Mouse (Mus musculus) kidney, embryonic 15.5 days (tissue): ENCODE measurements around the gene Ap3d1. TPM values are rescaled to one million over a fixed set of nuclear protein-coding genes. Genes with fewer than 3 reads are reported as not detected.

Experiments used
- ATAC-seq: fragments of 200-750 bp; cut with Nextera tagmentation; replicated peaks from 2 replicates; pipeline ENCODE4 v1.8.0; 2017; ENCODE audit warnings: moderate TSS enrichment; ENCODE audit not compliant: low FRiP score
- H3K27ac ChIP-seq: fragments of 300-500 bp; sonication (generic); 2 replicates; pipeline ENCODE4 v1.5.1; 2015; ENCODE audit warnings: mild to moderate bottlenecking, inconsistent platforms
- H3K27me3 ChIP-seq: fragments of 300-500 bp; sonication (generic); 2 replicates; pipeline ENCODE4 v1.6.1; 2015; ENCODE audit warnings: inconsistent platforms
- H3K36me3 ChIP-seq: fragments of 300-500 bp; sonication (generic); 2 replicates; pipeline ENCODE4 v1.6.1; 2015; ENCODE audit warnings: inconsistent platforms
- H3K4me1 ChIP-seq: fragments of 300-500 bp; sonication (generic); 2 replicates; pipeline ENCODE4 v1.6.1; 2015; ENCODE audit warnings: inconsistent platforms
- H3K4me2 ChIP-seq: fragments of 300-500 bp; sonication (generic); 2 replicates; pipeline ENCODE4 v1.6.1; 2015; ENCODE audit warnings: moderate library complexity, mild to moderate bottlenecking, inconsistent platforms
- H3K4me3 ChIP-seq: fragments of 300-500 bp; sonication (generic); replicated peaks from 2 replicates; pipeline ENCODE4 v1.5.1; 2015; ENCODE audit warnings: mild to moderate bottlenecking, inconsistent platforms
- H3K9ac ChIP-seq: fragments of 300-500 bp; sonication (generic); 2 replicates; pipeline ENCODE4 v1.6.1; 2015; ENCODE audit warnings: mild to moderate bottlenecking, inconsistent platforms
- H3K9me3 ChIP-seq: fragments of 300-500 bp; sonication (generic); replicated peaks from 2 replicates; pipeline ENCODE4 v1.6.1; 2016; ENCODE audit warnings: inconsistent platforms
- WGBS: fragments of 180-500 bp; shearing (Covaris S2); methylation state at CpG from one replicate; pipeline ENCODE4 v1.1.7; 2015; ENCODE audit warnings: mixed read lengths; 5-methylcytosine and 5-hydroxymethylcytosine counted together
- polyA plus RNA-seq: library from polyadenylated mRNA; unstranded; fragments of >200 nt; fragmentation: Nextera tagmentation; extraction: Ambion mirVana; gene quantifications from 2 replicates; pipeline ENCODE4 v1.2.1, GENCODE M21; 2015

The Ap3d1 gene
- 68.1 and 70.9 TPM in 2 replicates for polyA plus RNA-seq

GRCm38 (mm10) chr10:80742180-80742978 is at the start of gene Ap3d1:
TSS of gene Ap3d1 (minus strand) at chr10:80742264.
- Histone ChIP-seq H3K9me3 (no peaks in the 10 kb centered on the region), H3K27me3 (no peaks in the 10 kb centered on the region), H3K4me2 (peak within 1 kb of the TSS; percentile 80), H3K9ac (peak within 1 kb of the TSS; percentile 98), H3K27ac (peak within 1 kb of the TSS; percentile 85), H3K4me1 (peaks cover 36% of the 10 kb centered on the region), H3K36me3 (0 out of 2 replicates have a peak, but pooled peaks cover 5% of the 10 kb centered on the region), H3K4me3 (peak within 1 kb of the TSS; percentile 92)
- peak; percentile 99 for ATAC-seq
- WGBS, result 1% methylated on average over 25 of the region's 25 CpGs

- H3K4me2 ChIP-seq, result no peak overlapping the region
- 81% methylated on average over 33 of the region's 33 CpGs for WGBS
- no peaks in the 10 kb centered on the region for H3K27me3 ChIP-seq
- no peak for ATAC-seq
- H3K9me3 ChIP-seq, result no peaks in the 10 kb centered on the region
- peaks cover 23% of the 10 kb centered on the region for H3K4me1 ChIP-seq
- H3K4me3 ChIP-seq, result no peak overlapping the region
- no peak overlapping the region for H3K9ac ChIP-seq
- peaks cover 99% of the 10 kb centered on the region for H3K36me3 ChIP-seq
- H3K27ac ChIP-seq, result 0 out of 2 replicates have a peak overlapping the region, but pooled peaks have one; percentile 19
Measured at GRCm38 (mm10) chr10:80791476-80792174, 49.6 kb upstream of the Ap3d1 start.

- H3K4me3 ChIP-seq, result no peak overlapping the region
- no peak overlapping the region for H3K4me2 ChIP-seq
- no peak for ATAC-seq
- no peaks in the 10 kb centered on the region for H3K9me3 ChIP-seq
- no peaks in the 10 kb centered on the region for H3K27me3 ChIP-seq
- H3K27ac ChIP-seq, result no peak overlapping the region
- H3K9ac ChIP-seq, result no peak overlapping the region
- 82% methylated on average over 19 of the region's 19 CpGs for WGBS
- H3K4me1 ChIP-seq, result peaks cover 16% of the 10 kb centered on the region
- peaks cover 99% of the 10 kb centered on the region for H3K36me3 ChIP-seq
Measured at GRCm38 (mm10) chr10:80790761-80791404, 48.8 kb upstream of the Ap3d1 start.

GRCm38 (mm10) chr10:80787517-80787916 is 45.5 kb upstream of the Ap3d1 start:
- H3K27me3 ChIP-seq, result no peaks in the 10 kb centered on the region
- 80% methylated on average over 2 of the region's 2 CpGs for WGBS
- H3K9me3 ChIP-seq, result no peaks in the 10 kb centered on the region
- ATAC-seq, result no peak
- H3K27ac ChIP-seq, result no peak overlapping the region
- H3K4me3 ChIP-seq, result no peak overlapping the region
- H3K36me3 ChIP-seq, result peaks cover 99% of the 10 kb centered on the region
- no peak overlapping the region for H3K9ac ChIP-seq
- peaks cover 13% of the 10 kb centered on the region for H3K4me1 ChIP-seq
- H3K4me2 ChIP-seq, result no peak overlapping the region

GRCm38 (mm10) chr10:80785963-80786362 is 43.9 kb upstream of the Ap3d1 start:
- Histone ChIP-seq H3K4me3 (no peak overlapping the region), H3K9me3 (no peaks in the 10 kb centered on the region), H3K27ac (no peak overlapping the region), H3K27me3 (no peaks in the 10 kb centered on the region), H3K36me3 (peaks cover 99% of the 10 kb centered on the region), H3K4me2 (no peak overlapping the region), H3K4me1 (0 out of 2 replicates have a peak, but pooled peaks cover 2% of the 10 kb centered on the region), H3K9ac (no peak overlapping the region)
- WGBS, result 90% methylated on average over 11 of the region's 11 CpGs
- no peak for ATAC-seq

GRCm38 (mm10) chr10:80784871-80785270 is 42.8 kb upstream of the Ap3d1 start:
- Histone ChIP-seq H3K4me2 (no peak overlapping the region), H3K9me3 (no peaks in the 10 kb centered on the region), H3K4me3 (no peak overlapping the region), H3K36me3 (peaks cover 99% of the 10 kb centered on the region), H3K27me3 (no peaks in the 10 kb centered on the region), H3K9ac (no peak overlapping the region), H3K4me1 (no peaks in the 10 kb centered on the region), H3K27ac (no peak overlapping the region)
- 86% methylated on average over 12 of the region's 12 CpGs for WGBS
- ATAC-seq, result no peak

- H3K36me3 ChIP-seq, result peaks cover 100% of the 10 kb centered on the region
- H3K4me1 ChIP-seq, result no peaks in the 10 kb centered on the region
- WGBS, result 100% methylated on average over 2 of the region's 2 CpGs
- no peak overlapping the region for H3K27ac ChIP-seq
- no peaks in the 10 kb centered on the region for H3K27me3 ChIP-seq
- no peak overlapping the region for H3K9ac ChIP-seq
- no peak for ATAC-seq
- no peak overlapping the region for H3K4me2 ChIP-seq
- no peaks in the 10 kb centered on the region for H3K9me3 ChIP-seq
- no peak overlapping the region for H3K4me3 ChIP-seq
Measured at GRCm38 (mm10) chr10:80784302-80784701, 42.2 kb upstream of the Ap3d1 start.

- no peak overlapping the region for H3K27ac ChIP-seq
Measured at GRCm38 (mm10) chr10:80779565-80779964, 37.5 kb upstream of the Ap3d1 start.

GRCm38 (mm10) chr10:80777123-80777522 is 35.1 kb upstream of the Ap3d1 start:
- no peak overlapping the region for H3K4me2 ChIP-seq
- H3K9ac ChIP-seq, result no peak overlapping the region
- H3K27me3 ChIP-seq, result no peaks in the 10 kb centered on the region
- WGBS, result 91% methylated on average over 5 of the region's 5 CpGs
- no peak overlapping the region for H3K4me3 ChIP-seq
- H3K36me3 ChIP-seq, result peaks cover 100% of the 10 kb centered on the region
- ATAC-seq, result no peak
- H3K27ac ChIP-seq, result no peak overlapping the region
- H3K9me3 ChIP-seq, result no peaks in the 10 kb centered on the region
- no peaks in the 10 kb centered on the region for H3K4me1 ChIP-seq

More at GRCm38 (mm10) chr10:80779565-80779964, 37.5 kb upstream of the Ap3d1 start:
- Histone ChIP-seq H3K27me3 (no peaks in the 10 kb centered on the region), H3K4me2 (no peak overlapping the region), H3K4me1 (no peaks in the 10 kb centered on the region), H3K36me3 (peaks cover 100% of the 10 kb centered on the region), H3K4me3 (no peak overlapping the region), H3K9ac (no peak overlapping the region), H3K9me3 (no peaks in the 10 kb centered on the region)
- ATAC-seq, result no peak

- no peak overlapping the region for H3K27ac ChIP-seq
Measured at GRCm38 (mm10) chr10:80776358-80776869, 34.4 kb upstream of the Ap3d1 start.

GRCm38 (mm10) chr10:80775731-80776130 is 33.7 kb upstream of the Ap3d1 start:
- no peaks in the 10 kb centered on the region for H3K4me1 ChIP-seq
- no peak for ATAC-seq
- H3K9ac ChIP-seq, result no peak overlapping the region
- peaks cover 100% of the 10 kb centered on the region for H3K36me3 ChIP-seq
- H3K27ac ChIP-seq, result no peak overlapping the region
- H3K4me2 ChIP-seq, result no peak overlapping the region
- no peaks in the 10 kb centered on the region for H3K9me3 ChIP-seq
- H3K4me3 ChIP-seq, result no peak overlapping the region
- 89% methylated on average over 4 of the region's 4 CpGs for WGBS
- no peaks in the 10 kb centered on the region for H3K27me3 ChIP-seq

More at GRCm38 (mm10) chr10:80776358-80776869, 34.4 kb upstream of the Ap3d1 start:
- H3K27me3 ChIP-seq, result no peaks in the 10 kb centered on the region
- 85% methylated on average over 6 of the region's 6 CpGs for WGBS
- no peak overlapping the region for H3K9ac ChIP-seq
- no peaks in the 10 kb centered on the region for H3K9me3 ChIP-seq
- no peak overlapping the region for H3K4me3 ChIP-seq
- peaks cover 100% of the 10 kb centered on the region for H3K36me3 ChIP-seq
- no peak overlapping the region for H3K4me2 ChIP-seq
- ATAC-seq, result no peak
- H3K4me1 ChIP-seq, result no peaks in the 10 kb centered on the region

- no peak for ATAC-seq
- H3K9ac ChIP-seq, result no peak overlapping the region
- H3K36me3 ChIP-seq, result peaks cover 100% of the 10 kb centered on the region
- no peaks in the 10 kb centered on the region for H3K27me3 ChIP-seq
- no peak overlapping the region for H3K4me3 ChIP-seq
- H3K4me2 ChIP-seq, result no peak overlapping the region
- WGBS, result 90% methylated on average over 4 of the region's 4 CpGs
- H3K4me1 ChIP-seq, result no peaks in the 10 kb centered on the region
- H3K27ac ChIP-seq, result no peak overlapping the region
- H3K9me3 ChIP-seq, result no peaks in the 10 kb centered on the region
Measured at GRCm38 (mm10) chr10:80774981-80775380, 32.9 kb upstream of the Ap3d1 start.
